Mouse (Mus musculus) retina, postnatal 1 day (tissue): Measurements from ENCODE around the gene Olfml3.

Source experiments
- DNase-seq: peaks from one replicate; pipeline ENCODE4 v3.0.0-alpha.2; 2012

Olfml3 gene

DNA sequence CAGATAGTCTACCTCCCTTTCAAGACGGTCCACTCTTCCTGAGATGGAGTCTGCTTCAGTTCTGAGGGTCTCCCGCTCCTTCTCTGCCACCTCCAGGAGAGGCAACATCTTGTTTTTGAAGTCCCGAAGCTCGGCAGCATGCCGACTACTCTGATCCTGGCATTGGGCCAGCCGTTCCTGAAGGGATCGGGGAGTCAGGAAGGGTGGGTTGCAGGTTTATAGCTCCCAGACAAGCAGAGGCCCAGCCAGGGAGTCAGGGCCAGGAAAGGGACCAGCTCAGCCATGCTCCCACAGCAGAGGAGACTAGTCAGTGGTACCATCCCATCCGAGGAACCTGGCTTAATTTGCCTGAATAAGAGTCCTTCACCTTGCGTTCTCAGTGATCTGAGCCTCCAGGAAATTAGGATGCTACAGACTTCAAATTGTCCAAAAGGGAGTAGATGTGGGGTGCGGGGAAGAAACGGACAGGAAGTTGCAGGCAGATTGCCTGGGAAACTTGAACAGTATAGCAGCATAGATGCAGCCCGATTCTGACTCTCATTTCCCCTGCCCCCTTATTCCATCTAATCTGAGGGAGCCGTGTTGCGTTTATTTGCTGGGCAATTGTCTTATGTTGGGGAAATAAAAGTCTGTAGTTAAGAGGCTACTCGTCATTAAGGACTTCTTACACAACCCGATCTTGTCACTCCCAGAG lies 593 bp downstream of the Olfml3 start:
- DNase-seq, result no peak

DNA sequence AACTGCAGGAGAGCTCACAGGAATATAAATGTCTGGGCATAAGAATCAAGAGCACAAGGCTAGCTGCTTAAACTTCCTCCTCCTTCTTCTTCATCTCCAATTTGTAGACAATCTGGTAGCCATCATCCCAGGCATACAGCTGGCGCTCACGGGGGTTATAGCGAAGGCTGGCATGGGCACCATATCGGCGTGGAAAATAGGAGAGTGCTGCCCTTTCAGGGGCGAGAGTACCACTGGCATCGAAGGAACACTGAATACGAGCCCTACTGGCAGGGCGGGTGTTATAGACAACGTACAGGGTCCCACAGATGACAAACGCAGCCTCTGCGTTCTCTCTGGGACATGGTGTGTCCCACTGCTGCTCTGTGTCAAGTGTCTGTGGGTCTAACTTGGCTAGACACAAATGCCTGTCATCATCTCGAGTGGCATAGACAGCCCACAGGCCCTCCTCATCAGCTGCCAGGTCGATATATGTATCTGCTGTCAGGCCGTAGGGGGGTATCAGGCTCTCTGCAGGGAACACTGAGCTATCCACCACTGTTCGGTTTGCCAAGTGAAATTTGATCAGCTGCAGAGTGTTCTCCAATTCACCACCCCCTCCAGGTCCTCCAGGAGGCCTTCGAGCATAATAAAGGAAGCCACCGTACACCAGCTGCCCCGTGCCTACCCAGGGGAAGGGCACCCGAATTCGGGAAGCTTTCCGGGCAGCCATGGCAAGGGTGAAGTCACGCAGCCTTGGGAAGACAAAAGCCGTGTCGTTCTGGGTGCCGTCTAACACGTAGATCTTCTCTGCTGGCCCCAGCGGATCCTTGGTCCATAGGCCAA lies 1.8 kb downstream of the Olfml3 start:
- DNase-seq, result no peak

DNA sequence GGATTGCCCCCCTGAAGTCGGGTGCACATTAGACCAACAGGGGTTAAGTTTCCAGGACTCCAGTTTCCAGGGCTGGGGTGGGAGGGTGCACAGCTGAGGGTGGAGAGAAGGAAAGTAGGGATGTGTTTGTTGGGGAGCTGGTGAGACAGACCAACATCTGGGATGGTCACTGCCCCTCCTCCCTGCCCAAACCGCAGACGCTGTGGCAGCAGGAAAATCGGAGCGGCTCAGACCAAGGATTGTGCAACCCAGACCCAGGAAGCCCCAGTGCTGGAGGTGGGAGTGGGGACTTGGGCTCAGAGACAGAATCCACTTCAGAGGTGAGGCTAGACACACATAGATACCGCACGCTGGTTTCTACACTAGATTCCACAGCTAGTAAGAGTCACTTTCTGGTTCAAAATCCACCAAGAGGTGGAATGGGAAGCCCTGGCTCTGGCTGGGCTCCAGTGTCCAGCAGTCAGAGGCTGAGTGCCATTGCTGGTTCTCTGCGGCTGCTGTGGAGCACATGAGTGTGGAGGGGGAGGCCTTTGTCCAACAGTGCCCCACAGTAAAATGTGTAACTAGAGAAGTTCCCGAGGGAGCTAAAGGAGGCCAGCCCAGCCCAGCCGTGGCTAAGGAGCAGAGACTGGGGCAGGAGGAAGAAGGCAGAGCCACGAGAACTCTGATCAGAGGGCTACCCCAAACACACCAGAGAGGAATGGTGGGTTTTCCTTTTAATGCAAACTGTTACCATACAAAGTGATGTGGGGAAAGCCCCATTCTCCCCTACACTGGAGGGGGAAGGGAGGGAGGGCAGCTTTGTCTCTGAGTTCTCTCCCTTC lies 2.9 kb downstream of the Olfml3 start:
- peak; percentile 37 for DNase-seq

DNA sequence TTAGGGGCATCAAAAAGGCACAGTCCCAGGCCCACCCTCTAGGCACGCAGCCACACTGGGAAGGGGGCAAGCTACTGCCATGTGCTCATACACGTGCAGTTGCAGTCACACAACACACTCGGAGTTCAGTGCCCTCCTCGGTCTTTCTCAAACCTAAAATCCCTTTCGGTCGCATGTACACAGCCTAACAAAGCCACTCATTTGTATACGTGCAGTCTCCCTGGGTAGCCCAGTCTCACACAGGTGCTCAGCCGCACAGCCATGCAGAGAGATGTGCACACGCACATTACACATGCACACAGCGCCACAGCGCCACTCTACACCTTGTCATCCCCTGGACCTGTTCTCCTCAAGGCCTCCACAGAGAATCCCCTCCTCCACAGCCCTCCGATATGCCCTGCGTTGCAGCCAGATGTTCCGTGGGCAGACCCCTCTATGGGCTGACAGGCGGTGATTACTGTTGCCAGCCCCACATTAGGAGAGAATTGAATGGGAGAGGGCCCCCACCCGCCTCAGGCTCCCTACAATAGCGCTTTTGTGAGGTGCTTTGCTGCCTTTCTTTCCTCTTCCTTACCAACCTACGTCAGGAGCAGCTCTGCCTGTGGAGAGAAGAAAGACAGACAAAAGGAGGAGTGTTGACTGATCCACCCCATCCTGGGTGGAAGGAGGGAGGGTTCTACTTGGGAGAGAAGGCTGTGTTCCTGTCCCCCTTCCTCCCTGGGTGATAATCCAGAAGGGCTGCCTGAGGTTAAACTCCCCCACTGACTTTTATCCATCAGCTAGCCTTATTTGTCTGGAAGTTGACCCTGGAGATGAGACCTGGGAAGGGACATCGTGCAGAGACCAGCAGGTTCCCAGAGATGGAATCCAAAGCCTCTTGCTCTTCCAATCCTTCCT lies 3.8 kb downstream of the Olfml3 start:
- peak; percentile 65 for DNase-seq

DNA sequence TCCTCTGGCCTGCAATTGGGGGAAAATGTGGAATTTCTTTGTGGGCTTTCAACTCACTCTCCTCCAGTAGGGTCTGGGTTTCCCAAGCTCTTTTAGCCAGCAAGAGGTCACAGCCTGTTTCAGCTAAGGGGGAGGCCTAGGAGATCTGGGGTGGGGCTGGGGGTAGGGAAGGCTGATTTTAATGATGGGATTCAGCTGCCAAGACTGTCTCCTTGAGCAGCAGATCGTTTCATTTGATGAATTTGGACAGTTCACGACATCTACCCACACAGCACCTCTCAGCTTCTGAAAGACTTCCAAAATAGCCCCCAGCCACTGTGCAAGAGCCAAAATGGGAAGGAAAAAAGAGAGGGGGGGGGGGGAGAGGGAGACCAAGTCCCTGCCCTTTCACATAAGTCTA lies 4.6 kb downstream of the Olfml3 start:
- DNase-seq, result no peak

DNA sequence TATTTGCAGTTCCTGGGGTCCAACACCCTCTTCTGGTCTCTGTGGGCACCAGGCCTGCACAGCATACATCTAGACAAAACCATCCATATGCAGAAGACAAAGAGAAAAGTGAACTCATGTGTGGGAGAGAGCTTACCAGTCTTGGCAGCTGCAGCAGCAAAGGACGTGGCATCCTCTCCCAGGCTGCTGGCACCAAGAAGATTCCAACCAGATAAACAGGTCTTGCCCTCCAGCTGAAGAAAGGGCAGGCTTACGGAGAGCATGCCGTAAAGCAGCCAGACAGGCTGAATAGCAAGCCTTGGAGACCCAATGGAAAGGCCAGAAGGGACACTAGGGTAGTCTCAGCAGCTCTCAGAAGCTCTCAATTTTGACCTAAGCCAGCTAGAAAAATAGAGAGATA lies 5.7 kb downstream of the Olfml3 start:
- no peak for DNase-seq

DNA sequence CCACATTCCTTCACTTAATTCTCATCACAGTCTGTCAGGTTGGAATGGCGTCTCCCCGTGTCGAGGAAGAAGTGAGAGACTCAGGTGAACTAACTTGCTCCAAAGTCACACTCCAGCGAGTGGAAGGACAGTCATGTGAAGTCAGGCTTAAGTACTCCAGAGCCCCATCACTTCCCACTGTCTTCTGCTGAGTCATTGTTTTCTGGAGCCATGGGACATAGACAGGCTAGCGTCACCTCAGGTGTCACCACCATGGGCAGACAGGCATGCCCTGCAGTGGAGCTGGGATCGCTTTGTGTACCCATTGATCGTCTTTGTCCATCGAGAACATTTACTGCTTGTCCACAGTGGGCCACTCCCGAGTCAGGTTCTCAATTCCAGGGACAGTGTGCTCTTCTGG lies 8.0 kb downstream of the Olfml3 start:
- no peak for DNase-seq

DNA sequence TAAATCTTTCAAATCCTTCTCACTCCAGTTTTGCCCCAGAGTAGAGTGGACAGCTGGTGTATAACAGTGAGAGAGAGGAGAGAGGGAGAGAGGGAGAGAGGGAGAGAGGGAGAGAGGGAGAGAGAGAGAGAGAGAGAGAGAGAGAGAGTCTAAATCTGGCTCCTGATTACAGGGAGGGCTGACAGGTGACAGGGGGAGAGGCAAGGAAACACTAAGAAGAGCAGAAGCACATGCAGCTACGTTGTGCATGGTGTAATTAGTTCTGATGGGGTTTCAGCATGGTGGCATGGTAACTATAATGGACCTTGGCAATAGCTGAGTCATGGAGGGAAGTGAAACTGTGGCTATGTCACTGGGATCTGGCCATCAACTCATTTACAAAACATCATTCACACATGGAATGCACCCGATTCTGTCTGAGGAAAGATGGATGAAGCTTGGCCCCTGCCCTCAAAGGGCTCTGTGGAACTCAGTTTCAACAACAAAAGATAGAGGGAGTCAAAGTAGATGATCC lies 9.9 kb downstream of the Olfml3 start:
- DNase-seq, result no peak

DNA sequence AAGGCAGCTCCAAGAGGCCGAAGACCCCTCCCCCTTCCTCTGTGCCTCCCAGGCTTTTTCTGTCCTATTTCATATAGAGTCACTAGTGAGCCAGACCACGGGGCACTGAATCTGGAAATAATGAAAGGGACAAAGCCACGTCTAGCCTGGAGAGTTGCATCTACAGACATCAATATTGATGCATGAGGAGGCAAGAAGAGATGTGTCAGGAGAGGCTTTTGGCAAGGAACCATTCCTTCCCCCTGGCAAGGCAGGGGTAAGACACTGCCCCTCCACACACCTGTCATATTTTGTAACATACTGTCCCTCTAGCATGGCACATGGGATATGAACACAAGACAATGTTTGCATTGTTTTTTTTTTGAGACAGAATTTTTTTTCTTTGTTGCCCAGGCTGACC lies 11.2 kb downstream of the Olfml3 start:
- DNase-seq, result peak; percentile 72

DNA sequence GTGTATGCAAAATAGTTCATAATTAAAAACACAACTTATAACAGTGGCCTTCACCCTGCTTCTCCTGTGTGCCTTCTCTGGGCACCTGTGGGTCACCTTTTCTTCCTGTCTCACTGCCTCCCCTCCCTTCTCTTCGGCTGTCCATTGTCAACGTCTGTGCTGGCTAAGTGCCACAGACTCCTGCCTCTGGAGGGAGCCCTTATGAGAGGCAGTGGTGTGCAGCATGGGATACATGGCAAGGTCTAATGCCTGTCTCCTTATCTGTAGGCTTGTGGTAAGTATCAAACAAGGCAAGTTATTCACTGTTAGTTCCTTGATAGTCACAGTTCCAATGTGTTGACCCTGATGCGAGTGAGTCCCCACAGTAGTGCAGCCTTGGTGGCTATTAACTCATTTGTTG lies 13.7 kb downstream of the Olfml3 start:
- no peak for DNase-seq

DNA sequence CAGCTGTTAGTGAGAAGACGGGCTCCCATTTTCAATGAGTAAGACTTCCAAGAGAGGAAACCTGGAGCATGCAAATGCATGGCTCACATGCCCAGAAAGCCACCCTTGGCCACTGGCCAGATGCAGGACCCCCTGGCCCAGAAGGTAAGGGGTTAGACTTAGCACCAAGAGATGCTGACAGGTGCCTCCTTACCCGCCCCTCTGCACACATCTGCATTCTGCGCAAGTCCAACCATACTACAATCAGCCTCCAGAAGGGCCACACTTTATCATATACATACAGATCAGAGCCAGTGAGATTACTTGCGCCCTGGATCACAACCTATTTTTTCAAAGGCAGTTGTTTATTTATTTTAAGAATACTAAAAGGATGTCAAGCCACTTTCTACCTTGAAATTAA lies 19.1 kb downstream of the Olfml3 start:
- no peak for DNase-seq

DNA sequence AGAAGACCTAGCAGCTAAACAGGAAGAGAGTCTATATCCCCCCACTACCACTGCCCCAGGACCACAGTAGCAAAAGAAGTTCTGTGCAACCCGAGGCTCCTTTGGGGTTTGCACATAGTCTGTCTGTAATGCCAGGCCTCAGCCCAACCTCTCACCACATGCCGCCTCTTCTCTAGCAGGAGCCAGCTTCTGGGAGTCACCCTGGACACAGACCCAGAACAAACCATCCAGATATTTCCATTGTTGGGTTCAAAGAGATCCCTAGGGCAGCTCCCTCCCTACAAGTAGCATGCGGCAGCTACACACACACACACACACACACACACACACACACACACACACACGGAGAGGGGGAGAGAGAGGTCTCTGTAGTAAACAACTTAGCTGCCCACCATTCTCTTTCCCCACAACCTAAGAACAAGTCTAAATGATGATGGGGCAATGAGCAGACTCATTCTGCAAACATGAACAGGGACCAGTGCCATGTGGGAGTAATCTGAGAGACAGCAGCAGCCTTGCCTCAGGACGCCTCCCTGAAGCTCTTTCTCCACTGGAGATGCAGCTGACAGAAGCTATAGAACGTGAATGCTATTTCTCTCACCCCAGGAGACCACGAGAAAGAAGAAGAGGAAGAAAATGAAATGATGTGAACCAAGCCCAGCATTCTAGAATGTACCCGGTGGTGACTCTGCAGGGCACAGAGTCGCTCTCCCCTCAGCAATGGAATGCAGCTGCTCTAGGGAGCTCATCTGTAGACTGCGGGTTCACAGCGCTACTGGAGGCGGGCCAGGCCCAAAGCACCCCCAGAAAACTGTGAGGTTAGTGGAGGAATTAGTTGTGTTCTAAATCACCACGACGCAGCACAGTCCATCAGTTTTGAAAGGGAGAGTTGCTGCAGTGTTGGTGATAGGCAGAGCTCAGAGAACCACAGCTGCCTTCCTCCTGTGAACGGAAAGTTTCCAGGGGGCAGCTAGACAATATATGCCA lies 20.7 kb downstream of the Olfml3 start:
- no peak for DNase-seq

DNA sequence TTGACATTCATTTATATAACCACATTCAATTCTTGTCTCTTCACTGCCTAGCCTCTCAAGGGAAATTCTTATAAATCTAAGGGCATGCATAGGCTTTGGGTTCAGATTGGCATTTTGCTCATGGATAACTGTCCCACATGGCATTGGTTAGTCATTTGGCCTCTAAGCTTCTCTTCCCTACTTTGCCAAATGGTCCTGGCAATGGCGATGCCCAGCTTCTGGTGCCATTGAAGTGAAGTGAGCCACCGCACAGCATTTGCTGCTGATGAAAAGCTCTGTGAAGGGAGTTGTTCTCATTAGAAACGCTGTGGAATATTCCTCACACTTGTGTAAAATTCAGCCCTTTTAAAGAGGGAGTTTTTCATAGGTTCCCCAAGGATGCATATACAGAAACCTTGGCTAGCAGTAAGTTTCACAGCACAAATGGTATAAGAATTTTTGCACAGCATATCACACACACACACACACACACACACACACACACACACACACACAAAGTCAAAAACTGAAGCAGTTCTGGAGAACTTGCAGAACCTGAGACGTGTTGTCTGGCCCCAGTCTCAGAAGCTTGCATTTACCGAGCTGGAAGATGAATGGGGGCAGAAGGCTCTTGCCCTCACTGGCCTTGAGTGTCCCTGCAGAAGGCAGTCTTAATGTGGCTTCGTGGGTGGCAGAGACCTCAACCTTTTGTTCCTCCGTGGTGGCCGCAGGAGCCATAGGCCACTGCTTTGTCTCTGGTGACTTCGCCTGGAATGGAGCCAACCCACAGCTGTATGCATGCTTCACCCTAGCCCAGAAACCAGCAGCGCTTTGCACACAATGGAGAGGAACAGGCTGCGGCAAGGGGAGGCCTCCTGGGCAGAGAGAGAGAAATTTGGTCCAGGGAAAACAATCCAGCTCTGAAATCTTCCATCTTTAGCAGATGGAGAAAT lies 21.8 kb downstream of the Olfml3 start:
- DNase-seq, result peak; percentile 89

DNA sequence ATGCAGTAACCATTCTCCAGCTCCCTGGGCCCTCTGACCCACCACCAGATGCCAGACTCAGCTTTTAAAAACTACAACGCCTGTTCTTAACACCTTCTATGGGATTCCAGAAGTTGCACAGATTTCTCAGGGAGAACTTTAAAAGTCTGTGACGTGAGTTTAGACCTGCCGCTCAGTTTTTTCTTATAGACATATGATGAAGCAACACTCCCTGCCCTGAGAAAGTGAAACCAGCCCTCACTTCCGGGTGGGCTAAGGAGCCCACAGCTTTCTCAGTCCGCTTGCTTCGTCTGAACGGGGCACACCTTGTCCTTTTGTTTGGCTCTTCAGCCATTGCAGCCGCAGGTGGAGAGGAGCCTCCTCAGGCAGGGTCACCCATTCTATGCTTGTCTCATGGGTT lies 22.9 kb downstream of the Olfml3 start:
- DNase-seq, result no peak

DNA sequence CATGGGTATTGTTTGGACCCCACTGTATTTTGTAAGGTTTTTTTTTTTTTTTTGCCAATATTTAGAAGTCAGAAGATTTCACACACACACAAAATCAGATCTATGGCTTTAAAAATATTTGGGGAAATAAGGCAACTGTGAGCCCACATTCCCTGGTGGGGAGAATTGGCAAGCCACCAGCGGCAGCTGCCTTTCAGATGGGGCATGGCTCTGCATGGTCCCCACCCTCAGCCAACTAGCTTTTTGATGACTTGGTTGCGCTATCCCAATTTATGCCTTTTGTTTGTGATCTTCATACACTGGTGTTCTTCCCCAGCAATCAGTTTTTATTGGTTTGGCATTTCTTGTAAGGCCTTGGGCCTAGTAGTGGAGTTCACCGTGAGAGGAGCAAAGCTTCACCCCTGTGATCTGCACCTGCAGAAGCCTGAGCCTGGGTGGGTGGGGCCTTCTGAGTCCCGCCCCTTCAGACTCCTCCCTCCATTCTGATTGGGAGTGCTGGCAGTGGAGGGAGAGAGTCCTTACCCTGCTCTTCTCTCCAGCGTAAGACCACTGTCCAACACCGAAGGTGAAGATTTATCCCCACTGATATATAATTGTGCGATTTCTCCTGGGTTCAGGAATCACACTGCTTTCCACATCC lies 23.4 kb downstream of the Olfml3 start:
- DNase-seq, result no peak

DNA sequence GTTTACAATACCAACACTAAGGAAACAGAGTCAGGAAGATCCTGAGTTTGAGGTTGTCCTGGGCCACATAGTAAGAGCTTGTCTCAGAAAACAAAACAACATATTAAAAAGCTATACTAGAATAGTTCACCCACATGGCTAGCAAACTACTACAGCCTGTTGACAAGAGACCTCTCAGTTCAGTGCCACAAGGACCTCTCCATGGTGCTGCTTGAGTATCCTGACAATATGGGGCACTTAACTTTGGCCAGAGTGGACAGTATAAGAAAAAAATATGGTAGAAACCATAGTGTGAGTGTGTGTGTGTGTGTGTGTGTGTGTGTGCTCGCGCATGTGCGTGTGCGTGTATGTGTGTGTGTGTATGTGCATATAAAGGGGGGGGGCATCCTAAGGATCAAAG lies 25.6 kb downstream of the Olfml3 start:
- DNase-seq, result no peak

DNA sequence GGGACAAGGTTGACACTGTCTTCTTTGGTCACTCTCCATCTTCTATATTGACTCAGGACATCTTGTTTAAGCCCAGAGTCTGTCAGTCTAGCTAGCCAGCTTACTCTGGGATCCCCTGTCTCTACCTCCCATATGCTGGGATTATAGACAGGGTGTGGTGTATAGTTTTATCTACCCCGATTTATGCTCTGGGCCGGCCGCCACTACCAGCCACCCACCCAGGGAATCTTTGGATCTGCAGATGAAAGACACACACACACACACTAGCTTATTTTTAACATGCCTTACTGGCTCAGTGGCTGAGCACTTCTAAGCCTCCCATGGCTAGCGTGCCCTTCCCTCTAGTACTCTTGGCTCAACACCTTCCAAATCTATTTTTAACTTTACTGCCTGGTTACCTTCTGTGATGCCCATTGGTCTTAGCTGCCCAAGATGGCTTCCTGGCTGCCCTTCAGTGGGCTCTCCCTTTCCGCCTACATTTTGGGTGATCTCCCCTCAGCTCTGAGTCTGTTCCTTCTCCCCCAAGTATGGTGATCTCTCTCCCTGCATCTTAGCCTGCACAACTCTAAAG lies 28.2 kb downstream of the Olfml3 start:
- DNase-seq, result no peak

DNA sequence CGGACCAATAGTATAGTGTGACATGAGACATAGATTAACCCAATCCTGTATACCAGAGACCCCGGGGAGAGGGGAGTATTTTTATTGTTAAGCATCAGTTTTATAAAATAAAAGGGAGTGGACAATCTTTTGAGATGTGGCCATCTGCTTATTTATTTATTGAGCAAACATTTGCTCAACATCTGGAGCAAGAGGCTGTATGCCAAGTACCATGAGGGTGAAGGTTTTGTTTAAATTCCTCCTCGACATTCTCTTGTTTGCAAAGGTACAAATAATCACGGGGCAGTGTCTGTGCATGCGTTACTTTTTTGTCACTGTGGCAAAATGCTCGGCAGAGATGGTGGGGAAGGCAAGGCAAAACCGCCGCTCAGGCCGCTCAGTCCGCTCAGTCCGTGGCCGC lies 32.4 kb downstream of the Olfml3 start:
- no peak for DNase-seq

DNA sequence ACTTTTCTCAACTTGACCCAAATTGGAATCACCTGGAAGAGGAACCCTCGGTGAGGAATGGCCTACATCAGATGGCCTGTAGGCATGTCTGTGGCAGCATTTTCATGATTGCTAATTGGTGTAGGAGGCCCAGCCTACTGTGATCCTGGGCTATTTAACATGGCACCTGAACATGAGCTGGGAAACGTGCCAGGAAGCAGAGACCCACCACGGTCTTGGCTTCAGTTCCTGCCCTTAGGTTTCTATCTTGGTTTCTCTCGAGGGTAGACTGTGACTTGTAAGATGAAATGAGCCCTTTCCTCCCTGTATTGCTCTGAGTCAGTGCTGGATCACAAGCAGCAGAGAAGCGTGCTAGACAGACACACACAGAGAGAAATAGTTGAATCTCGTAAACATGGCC lies 33.1 kb downstream of the Olfml3 start:
- DNase-seq, result no peak
